Mouse (Mus musculus): ENCODE data around the gene Prkca.

GRCm38 (mm10) chr11:108358911-108359310 is 15.2 kb upstream of the Prkca start:
- no peak for TF ChIP-seq EP300 (IDR thresholded peaks at IDR 0.05; ENCODE audit: insufficient read depth, low read depth, low read length)
- TF ChIP-seq CTCF (IDR thresholded peaks at IDR 0.05; ENCODE audit: low read depth, low read length): no peak
